Mouse (Mus musculus): Measurements from ENCODE around the gene Smarca4. TPM values are rescaled to one million over a fixed set of nuclear protein-coding genes. Genes with fewer than 3 reads are reported as not detected.
"Not testable (repeated sequence)": the region's sequence is repeated elsewhere in the genome, so short reads cannot be mapped to it uniquely, and the experiment has no call there.

Gene Smarca4
- polyA plus RNA-seq, 1 experiment from 2014 or later = 23.4 TPM

DNA sequence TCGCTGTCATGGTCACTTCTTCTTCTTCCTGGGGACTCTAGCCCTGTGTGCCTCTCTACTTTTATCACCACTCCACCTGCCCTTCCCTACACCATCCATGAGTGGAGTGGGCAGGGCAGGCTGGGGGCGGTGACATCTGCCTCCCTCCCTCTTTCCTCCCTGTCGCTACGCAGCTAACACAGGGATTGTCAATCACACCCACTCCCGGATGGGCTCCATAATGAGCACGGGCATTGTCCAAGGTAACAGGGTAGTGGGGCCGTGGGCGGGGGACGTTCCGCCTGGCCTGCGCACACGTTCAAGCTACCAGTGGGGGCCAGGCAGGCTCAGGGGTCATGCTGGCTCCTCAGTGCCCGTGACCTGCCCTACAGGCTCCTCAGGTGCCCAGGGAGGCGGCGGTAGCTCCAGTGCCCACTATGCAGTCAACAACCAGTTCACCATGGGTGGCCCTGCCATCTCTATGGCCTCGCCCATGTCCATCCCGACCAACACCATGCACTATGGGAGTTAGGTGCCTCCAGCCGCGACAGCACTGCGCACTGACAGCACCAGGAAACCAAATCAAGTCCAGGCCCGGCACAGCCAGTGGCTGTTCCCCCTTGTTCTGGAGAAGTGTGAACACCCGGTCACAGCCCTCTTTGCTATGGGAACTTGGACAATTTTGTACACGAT is 28.2 kb upstream of the Smarca4 start:
- Histone ChIP-seq H3K4me1 (ENCODE audit: control insufficient read depth, low read depth, low read length) (peaks cover 8% of the 10 kb centered on the region), H3K9ac (ENCODE audit: low read depth, low read length) (no peak overlapping the region), H3K4me3 (ENCODE audit: low read depth, low read length) (no peak overlapping the region), H3K27me3 (ENCODE audit: control insufficient read depth, insufficient read depth, low read depth, low read length) (no peaks in the 10 kb centered on the region), H3K4me2 (ENCODE audit: low read depth, low read length) (no peak overlapping the region), H3K9me3 (replicated peaks; ENCODE audit: control insufficient read depth, low read length) (no peaks in the 10 kb centered on the region), H3K27ac (ENCODE audit: low read length) (no peak overlapping the region), H3K36me3 (ENCODE audit: control insufficient read depth, insufficient read depth) (peaks cover 60% of the 10 kb centered on the region)
- 84% methylated on average over 23 of the region's 23 CpGs for WGBS (ENCODE audit: insufficient replicate concordance)
- no peak for ATAC-seq (ENCODE audit: low read depth)

DNA sequence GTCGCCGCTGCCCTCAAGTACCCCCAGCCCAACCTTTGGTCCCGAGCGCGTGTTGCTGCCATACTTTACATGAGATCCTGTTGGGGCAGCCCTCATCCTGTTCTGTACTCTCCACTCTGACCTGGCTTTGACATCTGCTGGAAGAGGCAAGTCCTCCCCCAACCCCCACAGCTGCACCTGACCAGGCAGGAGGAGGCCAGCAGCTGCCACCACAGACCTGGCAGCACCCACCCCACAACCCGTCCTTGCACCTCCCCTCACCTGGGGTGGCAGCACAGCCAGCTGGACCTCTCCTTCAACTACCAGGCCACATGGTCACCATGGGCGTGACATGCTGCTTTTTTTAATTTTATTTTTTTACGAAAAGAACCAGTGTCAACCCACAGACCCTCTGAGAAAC is 27.6 kb upstream of the Smarca4 start:
- H3K4me1 ChIP-seq (ENCODE audit: control insufficient read depth, low read depth, low read length) = peaks cover 9% of the 10 kb centered on the region
- no peak for ATAC-seq (ENCODE audit: low read depth)
- H3K36me3 ChIP-seq (ENCODE audit: control insufficient read depth, insufficient read depth) = peaks cover 55% of the 10 kb centered on the region
- no peak overlapping the region for H3K27ac ChIP-seq (ENCODE audit: low read length)
- no peak overlapping the region for H3K9ac ChIP-seq (ENCODE audit: low read depth, low read length)
- H3K27me3 ChIP-seq (ENCODE audit: control insufficient read depth, insufficient read depth, low read depth, low read length) = no peaks in the 10 kb centered on the region
- 81% methylated on average over 8 of the region's 8 CpGs for WGBS (ENCODE audit: insufficient replicate concordance)
- H3K4me3 ChIP-seq (ENCODE audit: low read depth, low read length) = no peak overlapping the region
- H3K9me3 ChIP-seq (replicated peaks; ENCODE audit: control insufficient read depth, low read length) = no peaks in the 10 kb centered on the region
- H3K4me2 ChIP-seq (ENCODE audit: low read depth, low read length) = no peak overlapping the region

DNA sequence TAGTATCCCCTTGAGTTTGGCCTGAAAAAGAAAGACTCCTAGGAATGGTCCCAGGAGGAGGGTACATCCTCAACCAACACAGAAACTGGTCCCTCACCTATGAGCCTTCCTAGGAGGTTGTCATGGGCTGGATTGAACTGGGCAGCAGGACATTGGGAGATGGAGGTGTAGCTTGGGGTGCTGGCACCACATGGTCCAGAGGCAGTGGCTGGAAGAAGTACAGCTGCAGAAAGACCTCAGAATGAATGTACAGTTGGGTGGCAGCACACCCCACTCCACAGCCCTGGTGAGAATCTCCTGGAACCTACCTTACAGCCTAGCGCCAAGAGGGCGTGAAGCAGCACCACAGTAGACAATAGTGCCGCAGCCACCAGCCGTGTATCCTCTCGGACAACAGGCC is 26.4 kb upstream of the Smarca4 start:
- 85% methylated on average over 5 of the region's 5 CpGs for WGBS (ENCODE audit: insufficient replicate concordance)
- Histone ChIP-seq H3K27me3 (ENCODE audit: control insufficient read depth, insufficient read depth, low read depth, low read length) (no peaks in the 10 kb centered on the region), H3K4me3 (ENCODE audit: low read depth, low read length) (no peak overlapping the region), H3K36me3 (ENCODE audit: control insufficient read depth, insufficient read depth) (peaks cover 45% of the 10 kb centered on the region), H3K4me2 (ENCODE audit: low read depth, low read length) (no peak overlapping the region), H3K9ac (ENCODE audit: low read depth, low read length) (no peak overlapping the region), H3K4me1 (ENCODE audit: control insufficient read depth, low read depth, low read length) (peaks cover 19% of the 10 kb centered on the region), H3K27ac (ENCODE audit: low read length) (no peak overlapping the region), H3K9me3 (replicated peaks; ENCODE audit: control insufficient read depth, low read length) (no peaks in the 10 kb centered on the region)
- no peak for ATAC-seq (ENCODE audit: low read depth)

DNA sequence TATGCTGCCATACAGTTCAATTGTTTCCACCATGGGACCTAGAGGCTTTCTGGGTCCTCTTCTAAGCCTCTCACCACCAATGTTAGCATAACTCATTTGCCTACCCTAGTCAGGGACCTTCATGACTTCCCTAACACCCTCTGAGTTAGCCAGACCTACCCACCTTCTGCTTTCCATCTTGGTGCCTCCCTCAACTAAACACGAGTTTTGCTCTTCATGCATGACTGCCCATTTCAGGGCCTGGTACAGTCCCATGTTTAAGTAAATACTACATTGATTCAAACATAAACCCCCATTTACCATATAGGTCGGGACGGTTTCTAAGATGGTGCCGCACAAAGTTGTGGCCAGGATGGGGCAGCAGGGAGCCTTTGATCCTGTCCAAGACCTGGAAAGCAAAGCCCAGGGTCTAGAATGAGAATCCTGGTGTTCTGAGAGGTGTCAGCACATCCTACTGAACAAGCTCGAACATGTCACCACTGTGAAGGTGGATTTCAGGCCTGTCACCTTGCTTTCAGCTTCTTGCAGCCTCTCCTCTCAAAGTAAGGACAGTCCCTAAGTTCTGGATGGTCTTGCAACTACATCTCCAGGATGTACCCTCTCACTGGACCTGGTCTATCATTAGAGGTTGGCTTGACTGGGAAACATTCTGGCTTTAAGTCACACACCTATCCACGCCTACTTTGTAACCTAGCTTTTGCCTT is 24.7 kb upstream of the Smarca4 start:
- Histone ChIP-seq H3K4me3 (ENCODE audit: low read depth, low read length) (no peak overlapping the region), H3K4me2 (ENCODE audit: low read depth, low read length) (no peak overlapping the region), H3K27ac (ENCODE audit: low read length) (no peak overlapping the region), H3K4me1 (ENCODE audit: control insufficient read depth, low read depth, low read length) (peaks cover 24% of the 10 kb centered on the region), H3K36me3 (ENCODE audit: control insufficient read depth, insufficient read depth) (peaks cover 32% of the 10 kb centered on the region), H3K9ac (ENCODE audit: low read depth, low read length) (no peak overlapping the region), H3K9me3 (replicated peaks; ENCODE audit: control insufficient read depth, low read length) (no peaks in the 10 kb centered on the region), H3K27me3 (ENCODE audit: control insufficient read depth, insufficient read depth, low read depth, low read length) (no peaks in the 10 kb centered on the region)
- WGBS (ENCODE audit: insufficient replicate concordance) = 70% methylated on average over 6 of the region's 6 CpGs
- ATAC-seq (ENCODE audit: low read depth) = no peak

DNA sequence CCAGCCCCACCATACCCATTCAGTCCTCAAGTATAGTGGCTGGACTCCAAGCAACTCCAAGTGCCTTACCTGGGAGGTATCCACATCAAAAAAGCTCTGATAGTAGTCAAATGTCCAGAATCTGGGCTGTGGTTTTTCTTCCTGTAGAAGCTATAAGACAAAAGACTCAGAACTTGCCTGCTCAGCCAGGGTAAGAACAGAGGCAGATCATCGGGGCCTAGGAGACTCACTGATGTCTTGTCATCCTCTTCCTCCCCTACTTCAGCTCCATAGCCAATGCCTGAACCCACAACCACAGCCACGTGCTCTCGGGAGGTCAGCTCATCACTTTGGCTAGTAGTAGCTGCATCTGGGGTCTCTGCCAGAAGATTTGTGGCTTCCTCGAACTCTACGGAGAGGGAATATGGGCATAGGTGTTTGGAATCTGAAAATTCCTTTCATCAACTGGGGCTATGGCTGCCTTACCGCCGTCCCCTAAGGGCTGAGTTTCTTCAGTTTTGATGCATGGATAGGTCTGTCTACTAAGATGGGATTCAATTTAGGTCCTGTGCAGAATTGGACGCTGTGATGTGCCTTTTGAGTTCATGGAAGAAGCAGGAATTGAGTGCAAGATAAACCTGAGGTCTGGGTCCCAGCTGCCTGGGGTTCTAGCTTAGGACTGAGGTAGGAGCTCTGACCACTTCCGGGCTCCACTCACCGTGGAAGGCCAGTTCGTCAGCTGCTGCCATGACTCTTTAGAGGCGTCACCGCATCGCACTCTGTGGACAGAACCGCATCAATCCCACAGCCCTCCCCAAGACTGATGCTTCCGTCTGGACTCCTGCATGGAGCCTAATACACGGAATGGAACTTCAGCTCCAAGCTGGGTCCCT is 23.9 kb upstream of the Smarca4 start:
- Histone ChIP-seq H3K4me1 (ENCODE audit: control insufficient read depth, low read depth, low read length) (peaks cover 24% of the 10 kb centered on the region), H3K4me3 (ENCODE audit: low read depth, low read length) (peak overlapping the region; percentile 93), H3K36me3 (ENCODE audit: control insufficient read depth, insufficient read depth) (peaks cover 25% of the 10 kb centered on the region), H3K9me3 (replicated peaks; ENCODE audit: control insufficient read depth, low read length) (no peaks in the 10 kb centered on the region), H3K27ac (ENCODE audit: low read length) (peak overlapping the region; percentile 64), H3K4me2 (ENCODE audit: low read depth, low read length) (peak overlapping the region; percentile 97), H3K27me3 (ENCODE audit: control insufficient read depth, insufficient read depth, low read depth, low read length) (no peaks in the 10 kb centered on the region), H3K9ac (ENCODE audit: low read depth, low read length) (peak overlapping the region; percentile 91)
- ATAC-seq (ENCODE audit: low read depth) = peak; percentile 31
- 14% methylated on average over 17 of the region's 17 CpGs for WGBS (ENCODE audit: insufficient replicate concordance)

DNA sequence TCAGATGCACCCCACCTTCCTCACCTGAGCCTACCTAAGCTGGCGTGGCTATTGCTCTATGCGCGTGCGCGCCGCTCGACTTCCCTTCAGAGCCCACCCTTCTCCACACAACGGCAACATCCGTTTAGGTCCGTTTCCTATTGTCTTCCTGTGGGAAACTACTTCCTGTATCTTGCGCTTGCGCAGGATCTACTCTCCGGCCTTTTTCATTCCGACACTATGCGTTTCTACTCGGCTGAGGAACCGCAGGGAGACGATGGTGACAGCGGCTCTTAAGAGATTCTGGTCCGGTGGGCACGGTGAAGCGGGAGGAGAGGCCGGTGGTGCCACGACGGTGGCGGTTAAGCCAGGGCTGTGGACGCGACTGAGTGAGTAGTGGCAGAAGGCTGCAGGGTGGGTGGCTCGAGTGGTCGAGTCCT is 23.3 kb upstream of the Smarca4 start, which contains the start of the genes Timm29 and Yipf2:
Gene Timm29 (plus strand): TSS at position 20 of the 419 bp plus-strand sequence.
Gene Yipf2 (minus strand): TSS at position 126 of the 419 bp plus-strand sequence.
- Histone ChIP-seq H3K27ac (ENCODE audit: low read length) (peak within 1 kb of the TSS; percentile 87), H3K4me2 (ENCODE audit: low read depth, low read length) (peak within 1 kb of the TSS; percentile 97), H3K4me1 (ENCODE audit: control insufficient read depth, low read depth, low read length) (peaks cover 24% of the 10 kb centered on the region), H3K27me3 (ENCODE audit: control insufficient read depth, insufficient read depth, low read depth, low read length) (no peaks in the 10 kb centered on the region), H3K4me3 (ENCODE audit: low read depth, low read length) (peak within 1 kb of the TSS; percentile 93), H3K36me3 (ENCODE audit: control insufficient read depth, insufficient read depth) (peaks cover 19% of the 10 kb centered on the region), H3K9ac (ENCODE audit: low read depth, low read length) (peak within 1 kb of the TSS; percentile 91), H3K9me3 (replicated peaks; ENCODE audit: control insufficient read depth, low read length) (no peaks in the 10 kb centered on the region)
- under 1% methylated on average over 30 of the region's 30 CpGs for WGBS (ENCODE audit: insufficient replicate concordance)
- ATAC-seq (ENCODE audit: low read depth) = peak; percentile 85

DNA sequence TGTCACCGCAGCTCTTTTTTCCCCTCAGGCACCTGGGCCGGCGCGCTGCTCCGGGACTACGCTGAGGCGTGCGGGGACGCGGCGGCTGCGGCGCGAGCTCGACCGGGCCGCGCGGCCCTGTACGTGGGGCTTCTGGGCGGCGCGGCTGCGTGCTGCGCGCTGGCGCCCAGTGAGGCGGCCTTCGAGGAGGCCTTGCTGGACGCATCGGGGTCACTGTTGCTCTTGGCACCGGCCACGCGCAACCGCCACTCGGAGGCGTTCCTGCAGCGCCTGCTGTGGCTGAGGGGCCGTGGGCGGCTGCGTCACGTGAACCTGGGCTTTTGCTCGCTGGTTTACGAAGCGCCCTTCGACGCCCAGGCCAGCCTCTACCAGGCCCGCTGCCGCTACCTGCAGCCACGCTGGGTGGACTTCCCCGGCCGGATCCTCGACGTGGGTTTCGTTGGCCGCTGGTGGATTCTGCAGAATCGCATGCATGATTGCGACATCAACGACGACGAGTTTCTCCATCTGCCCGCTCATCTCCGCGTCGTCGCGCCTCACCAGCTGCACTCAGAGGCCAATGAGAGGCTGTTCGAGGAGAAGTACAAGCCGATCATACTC is 22.7 kb upstream of the Smarca4 start:
- Histone ChIP-seq H3K4me2 (ENCODE audit: low read depth, low read length) (peak overlapping the region; percentile 97), H3K27me3 (ENCODE audit: control insufficient read depth, insufficient read depth, low read depth, low read length) (no peaks in the 10 kb centered on the region), H3K4me1 (ENCODE audit: control insufficient read depth, low read depth, low read length) (peaks cover 24% of the 10 kb centered on the region), H3K27ac (ENCODE audit: low read length) (peak overlapping the region; percentile 87), H3K9ac (ENCODE audit: low read depth, low read length) (peak overlapping the region; percentile 91), H3K4me3 (ENCODE audit: low read depth, low read length) (peak overlapping the region; percentile 93), H3K36me3 (ENCODE audit: control insufficient read depth, insufficient read depth) (peaks cover 14% of the 10 kb centered on the region), H3K9me3 (replicated peaks; ENCODE audit: control insufficient read depth, low read length) (no peaks in the 10 kb centered on the region)
- peak; percentile 68 for ATAC-seq (ENCODE audit: low read depth)
- WGBS (ENCODE audit: insufficient replicate concordance) = under 1% methylated on average over 65 of the region's 69 CpGs

DNA sequence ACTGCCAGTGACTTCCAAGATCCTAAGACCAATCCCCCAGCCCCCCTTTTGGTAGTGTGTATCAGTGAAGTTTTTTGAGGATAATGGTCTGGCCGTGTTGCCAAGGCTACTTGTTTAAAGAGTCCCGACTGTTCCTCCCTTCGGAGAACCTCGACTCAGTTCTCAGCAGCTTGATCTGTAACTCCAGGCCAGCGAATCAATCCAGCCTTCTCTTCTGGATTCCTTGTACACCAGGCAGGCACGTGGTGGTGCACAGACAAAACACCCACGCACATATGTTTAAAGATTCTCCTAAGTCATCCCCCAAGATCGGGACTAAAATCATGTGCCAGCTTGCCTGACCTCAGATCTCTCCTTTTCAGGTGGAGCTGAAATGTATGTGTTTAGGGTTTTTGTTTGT is 21.6 kb upstream of the Smarca4 start:
- not testable (repeated sequence) for H3K27ac ChIP-seq (ENCODE audit: low read length); H3K36me3 ChIP-seq (ENCODE audit: control insufficient read depth, insufficient read depth); H3K9me3 ChIP-seq (replicated peaks; ENCODE audit: control insufficient read depth, low read length); H3K9ac ChIP-seq (ENCODE audit: low read depth, low read length); H3K27me3 ChIP-seq (ENCODE audit: control insufficient read depth, insufficient read depth, low read depth, low read length); ATAC-seq (ENCODE audit: low read depth); H3K4me3 ChIP-seq (ENCODE audit: low read depth, low read length)
- 79% methylated on average over 8 of the region's 8 CpGs for WGBS (ENCODE audit: insufficient replicate concordance)
- Histone ChIP-seq H3K4me1 (ENCODE audit: control insufficient read depth, low read depth, low read length) (peaks cover 24% of the 10 kb centered on the region), H3K4me2 (ENCODE audit: low read depth, low read length) (peak overlapping the region; percentile 97)

Measured in liver, embryonic 16.5 days (tissue).